22 mouse cellular contexts compared by ENCODE assay signal in genomic region chr8:8131961-8132376, GRCm38 (mm10).
DNase-seq lines count a peak whose midpoint lies in the region; ATAC-seq and TF ChIP-seq lines count a peak whose summit lies in the region.
"Had no signal": no experiment of that assay in that cellular context is flagged by ENCODE, and none has a peak within 500 bp of the region (broad histone marks: within the 10 kb centered on the region; RNA-seq: fewer than 3 reads in every experiment).

No protein-coding gene starts in this region.

- no peak overlapping the region for H3K27ac ChIP-seq in forebrain, postnatal 0 days (ENCODE audit: low read depth, low read length)
- no peak overlapping the region for H3K27ac ChIP-seq in forebrain, embryonic 13.5 days
- no peak overlapping the region for H3K27ac ChIP-seq in neural tube, embryonic 11.5 days (ENCODE audit: low read depth, low read length)
- H3K27ac ChIP-seq: embryonic facial prominence, embryonic 13.5 days; heart, adult 2 months; heart, embryonic 15.5 days; left cerebral cortex, adult 2 months had no signal

- TF ChIP-seq CTCF in forebrain, postnatal 0 days (IDR thresholded peaks at IDR 0.05; ENCODE audit: low read depth), result no peak

- no peaks in the 10 kb centered on the region for H3K4me1 ChIP-seq in forebrain, postnatal 0 days (ENCODE audit: insufficient read depth)
- peaks cover 24% of the 10 kb centered on the region for H3K4me1 ChIP-seq in forebrain, embryonic 13.5 days
- H3K4me1 ChIP-seq in neural tube, embryonic 11.5 days (ENCODE audit: control insufficient read depth, insufficient read depth, low read length), result peaks cover 13% of the 10 kb centered on the region; the same call in 1 of the 2 replicates
- H3K4me1 ChIP-seq: heart, embryonic 15.5 days had no signal

- no peaks in the 10 kb centered on the region for H3K27me3 ChIP-seq in forebrain, postnatal 0 days (ENCODE audit: insufficient read depth, low read length)
- peaks cover 4% of the 10 kb centered on the region; the same call in 1 of the 2 replicates for H3K27me3 ChIP-seq in forebrain, embryonic 13.5 days
- H3K27me3 ChIP-seq in neural tube, embryonic 11.5 days (ENCODE audit: control insufficient read depth, insufficient read depth, low read length), result no peaks in the 10 kb centered on the region
- H3K27me3 ChIP-seq: CH12.LX; heart, embryonic 15.5 days had no signal

- H3K9me3 ChIP-seq in forebrain, postnatal 0 days (ENCODE audit: low read length), result no peaks in the 10 kb centered on the region
- H3K9me3 ChIP-seq in forebrain, embryonic 13.5 days (replicated peaks), result no peaks in the 10 kb centered on the region
- H3K9me3 ChIP-seq in neural tube, embryonic 11.5 days (ENCODE audit: control insufficient read depth, low read length), result no peaks in the 10 kb centered on the region
- H3K9me3 ChIP-seq: embryonic facial prominence, embryonic 13.5 days; heart, embryonic 15.5 days had no signal

- no peak overlapping the region for H3K9ac ChIP-seq in forebrain, postnatal 0 days
- no peak overlapping the region for H3K9ac ChIP-seq in forebrain, embryonic 13.5 days
- H3K9ac ChIP-seq in neural tube, embryonic 11.5 days (ENCODE audit: low read length), result no peak overlapping the region
- H3K9ac ChIP-seq: embryonic facial prominence, embryonic 13.5 days; heart, embryonic 15.5 days had no signal

- no peak overlapping the region for H3K4me3 ChIP-seq in forebrain, postnatal 0 days (ENCODE audit: low read depth, low read length)
- H3K4me3 ChIP-seq in forebrain, embryonic 13.5 days, result no peak overlapping the region
- no peak overlapping the region for H3K4me3 ChIP-seq in neural tube, embryonic 11.5 days (ENCODE audit: low read depth, low read length)
- H3K4me3 ChIP-seq: embryonic facial prominence, embryonic 13.5 days; heart, adult 2 months; heart, embryonic 15.5 days; left cerebral cortex, adult 2 months had no signal

- 0 out of 2 replicates have a peak, but pooled peaks have one; percentile 3 for ATAC-seq in forebrain, postnatal 0 days
- ATAC-seq in forebrain, embryonic 13.5 days, result no peak
- ATAC-seq in neural tube, embryonic 11.5 days (ENCODE audit: insufficient read depth, low FRiP score, low TSS enrichment), result peak; percentile 78
- ATAC-seq in megakaryocyte progenitor cell, adult 5-6 weeks (replicated peaks; ENCODE audit: poor library complexity), result no peak
- ATAC-seq: lung, postnatal 0 days had no signal

- no peaks in the 10 kb centered on the region for H3K36me3 ChIP-seq in forebrain, postnatal 0 days (ENCODE audit: insufficient read depth)
- H3K36me3 ChIP-seq in forebrain, embryonic 13.5 days (ENCODE audit: poor library complexity, severe bottlenecking), result no peaks in the 10 kb centered on the region
- H3K36me3 ChIP-seq in neural tube, embryonic 11.5 days (ENCODE audit: control insufficient read depth, insufficient read depth, low read length), result no peaks in the 10 kb centered on the region
- H3K36me3 ChIP-seq: embryonic facial prominence, embryonic 13.5 days; heart, embryonic 15.5 days had no signal

- no peak overlapping the region for H3K4me2 ChIP-seq in forebrain, postnatal 0 days (ENCODE audit: low read depth)
- H3K4me2 ChIP-seq in forebrain, embryonic 13.5 days, result no peak overlapping the region
- no peak overlapping the region for H3K4me2 ChIP-seq in neural tube, embryonic 11.5 days (ENCODE audit: low read depth)
- H3K4me2 ChIP-seq: embryonic facial prominence, embryonic 13.5 days; heart, embryonic 15.5 days had no signal

- no peak for DNase-seq in forebrain, postnatal 0 days
- DNase-seq in kidney, postnatal 4 days, result peak; percentile 2 to 5
- DNase-seq in kidney, postnatal 36 days, result no peak
- DNase-seq in ZHBTc4 (ENCODE audit: low read depth, low spot score), result peak; percentile 22
- peak; percentile 51 for DNase-seq in neural tube, embryonic 11.5 days (ENCODE audit: low spot score)
- DNase-seq in layer of hippocampus, postnatal 36 days, result no peak
- DNase-seq: adrenal gland, adult 2 months; cerebellum, adult 8-10 months; gastrocnemius, postnatal 14 days; heart, adult 2 months; heart, postnatal 4 days; kidney, adult 18-20 months; left cerebral cortex, postnatal 4 days; liver; right cerebral cortex, postnatal 4 days had no signal

- WGBS in forebrain, postnatal 0 days, result 15% methylated on average over 3 of the region's 3 CpGs
- 5% methylated on average over 3 of the region's 3 CpGs for WGBS in forebrain, embryonic 13.5 days
- WGBS in neural tube, embryonic 11.5 days, result 3% methylated on average over 3 of the region's 3 CpGs

Comparison
In these comparisons a context has a peak if more than half of its experiments do, and no peak if none do; other contexts are left out.
1. ATAC-seq: peak in forebrain, postnatal 0 days (single experiment) and neural tube, embryonic 11.5 days (single experiment); none in forebrain, embryonic 13.5 days (single experiment) and megakaryocyte progenitor cell, adult 5-6 weeks (single experiment).
2. DNase-seq: peak in kidney, postnatal 4 days (2 of 2), ZHBTc4 (single experiment) and neural tube, embryonic 11.5 days (single experiment); none in forebrain, postnatal 0 days (single experiment), kidney, postnatal 36 days (0 of 2) and layer of hippocampus, postnatal 36 days (0 of 2).